Mouse (Mus musculus) urinary bladder, adult 18-20 months (tissue): Measurements from ENCODE around the gene Fbxo36.

Source experiments
- DNase-seq, 2 experiments: peaks; one replicate each; pipeline ENCODE4 v3.0.0; 2022; ENCODE audit warnings: low spot score in 2 of 2, mixed read lengths in 2 of 2

Gene Fbxo36

GRCm38 (mm10) chr1:84947390-84947789, 107.7 kb downstream of the Fbxo36 start:
- DNase-seq: no peak
